Mouse (Mus musculus) layer of hippocampus, adult 9-11 months (tissue): Measurements from ENCODE around the gene Stk40.
A peak's percentile ranks its signal among the peaks of the same experiment; 100 is the strongest.
"Not testable (repeated sequence)": the region's sequence is repeated elsewhere in the genome, so short reads cannot be mapped to it uniquely, and the experiment has no call there.

Experiments
- DNase-seq: peaks from one replicate; pipeline ENCODE4 v3.0.0; 2022

Stk40 gene

GRCm38 (mm10) chr4:126159455-126159854, 55.7 kb downstream of the Stk40 start:
- no peak for DNase-seq

- no peak for DNase-seq
Observed at GRCm38 (mm10) chr4:126160981-126161380, 57.2 kb downstream of the Stk40 start.

GRCm38 (mm10) chr4:126161456-126161855, 57.7 kb downstream of the Stk40 start:
- no peak for DNase-seq

GRCm38 (mm10) chr4:126161986-126162385, 58.2 kb downstream of the Stk40 start:
- no peak for DNase-seq

- peak; percentile 82 for DNase-seq
Observed at GRCm38 (mm10) chr4:126162544-126163066, 58.8 kb downstream of the Stk40 start.

GRCm38 (mm10) chr4:126163067-126163659, 59.4 kb downstream of the Stk40 start, which contains the start of gene Sh3d21:
TSS of gene Sh3d21 (minus strand) at chr4:126163491.
- DNase-seq: no peak

GRCm38 (mm10) chr4:126163685-126164084, 59.9 kb downstream of the Stk40 start:
- no peak for DNase-seq

- DNase-seq: not testable (repeated sequence)
Observed at GRCm38 (mm10) chr4:126165092-126165491, 61.3 kb downstream of the Stk40 start.

- no peak for DNase-seq
Observed at GRCm38 (mm10) chr4:126166084-126166483, 62.3 kb downstream of the Stk40 start.

GRCm38 (mm10) chr4:126168851-126169250, 65.1 kb downstream of the Stk40 start:
- DNase-seq: no peak

- not testable (repeated sequence) for DNase-seq
Observed at GRCm38 (mm10) chr4:126170737-126171136, 67.0 kb downstream of the Stk40 start.

- no peak for DNase-seq
Observed at GRCm38 (mm10) chr4:126173800-126174199, 70.0 kb downstream of the Stk40 start.

GRCm38 (mm10) chr4:126175980-126176379, 72.2 kb downstream of the Stk40 start:
- not testable (repeated sequence) for DNase-seq

GRCm38 (mm10) chr4:126181170-126181957, 77.6 kb downstream of the Stk40 start:
- DNase-seq: no peak

- DNase-seq: no peak
Observed at GRCm38 (mm10) chr4:126183034-126183433, 79.3 kb downstream of the Stk40 start.

GRCm38 (mm10) chr4:126187096-126187495, 83.3 kb downstream of the Stk40 start:
- no peak for DNase-seq
